Mouse (Mus musculus): ENCODE measurements around the gene Prrt1. TPM values are rescaled to one million over a fixed set of nuclear protein-coding genes. Genes with fewer than 3 reads are reported as not detected.

Prrt1 gene
- polyA plus RNA-seq, 1 experiment = not detected

DNA sequence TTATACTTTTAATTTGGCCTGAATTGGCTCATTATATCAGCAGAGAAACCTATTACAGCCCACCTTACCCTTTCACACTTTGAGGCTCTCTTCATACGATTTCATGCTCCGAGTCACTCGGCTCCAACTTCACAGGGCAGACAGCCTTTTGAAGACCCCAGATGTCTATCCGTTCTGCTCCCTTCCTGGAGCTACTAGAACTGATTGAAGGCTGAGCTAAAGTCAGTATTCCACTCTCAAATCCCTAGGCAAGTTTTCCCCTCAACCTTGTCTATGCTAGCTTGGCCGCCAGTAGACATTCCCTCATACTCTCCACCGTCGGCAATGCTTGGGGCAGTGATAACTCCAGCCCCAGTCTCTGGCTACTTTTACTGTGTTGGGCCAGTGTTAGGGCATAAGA, 40.1 kb upstream of the Prrt1 start:
- Histone ChIP-seq H3K36me3 (replicated peaks; ENCODE audit: low read length) (peaks cover 11% of the 10 kb centered on the region), H3K4me1 (peaks cover 64% of the 10 kb centered on the region), H3K9me3 (no peaks in the 10 kb centered on the region), H3K4me3 (replicated peaks) (peak overlapping the region; percentile 94), H3K27me3 (replicated peaks) (peaks cover 9% of the 10 kb centered on the region)
- TF ChIP-seq GATA1 (IDR thresholded peaks at IDR 0.05; ENCODE audit: borderline replicate concordance, low read length) (no peak), FLI1 (IDR thresholded peaks at IDR 0.05; ENCODE audit: low read length) (no peak)

DNA sequence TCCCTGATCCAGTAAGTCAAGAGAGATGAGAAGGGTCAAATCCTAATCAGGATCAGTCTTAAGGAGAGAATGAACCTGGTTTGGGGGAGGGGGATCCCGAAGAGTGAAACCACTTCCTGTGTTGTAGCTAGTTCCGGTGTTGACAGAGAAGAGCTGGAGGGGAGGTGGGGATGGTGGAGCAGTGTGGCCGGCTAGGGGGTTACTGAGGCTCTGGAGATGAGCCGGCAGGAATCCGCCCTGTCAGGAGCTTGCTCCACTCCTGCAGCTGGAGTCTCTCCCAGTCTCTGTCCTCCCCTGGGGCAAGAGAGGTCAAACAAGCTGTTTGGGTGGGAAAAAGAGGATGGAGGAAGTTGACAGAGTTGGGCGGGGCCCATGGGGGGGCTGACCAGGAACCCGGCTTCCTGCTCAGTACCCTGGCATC, 39.6 kb upstream of the Prrt1 start, which contains the start of gene Gpsm3:
Gene Gpsm3 (plus strand): TSS at position 126 of the 421 bp plus-strand sequence.
- peaks cover 9% of the 10 kb centered on the region for H3K27me3 ChIP-seq (replicated peaks)
- no peaks in the 10 kb centered on the region for H3K9me3 ChIP-seq
- peaks cover 16% of the 10 kb centered on the region for H3K36me3 ChIP-seq (replicated peaks; ENCODE audit: low read length)
- peaks cover 69% of the 10 kb centered on the region for H3K4me1 ChIP-seq
- no peak for TF ChIP-seq GATA1 (IDR thresholded peaks at IDR 0.05; ENCODE audit: borderline replicate concordance, low read length)
- no peak for TF ChIP-seq FLI1 (IDR thresholded peaks at IDR 0.05; ENCODE audit: low read length)
- peak within 1 kb of the TSS; percentile 94 for H3K4me3 ChIP-seq (replicated peaks)

DNA sequence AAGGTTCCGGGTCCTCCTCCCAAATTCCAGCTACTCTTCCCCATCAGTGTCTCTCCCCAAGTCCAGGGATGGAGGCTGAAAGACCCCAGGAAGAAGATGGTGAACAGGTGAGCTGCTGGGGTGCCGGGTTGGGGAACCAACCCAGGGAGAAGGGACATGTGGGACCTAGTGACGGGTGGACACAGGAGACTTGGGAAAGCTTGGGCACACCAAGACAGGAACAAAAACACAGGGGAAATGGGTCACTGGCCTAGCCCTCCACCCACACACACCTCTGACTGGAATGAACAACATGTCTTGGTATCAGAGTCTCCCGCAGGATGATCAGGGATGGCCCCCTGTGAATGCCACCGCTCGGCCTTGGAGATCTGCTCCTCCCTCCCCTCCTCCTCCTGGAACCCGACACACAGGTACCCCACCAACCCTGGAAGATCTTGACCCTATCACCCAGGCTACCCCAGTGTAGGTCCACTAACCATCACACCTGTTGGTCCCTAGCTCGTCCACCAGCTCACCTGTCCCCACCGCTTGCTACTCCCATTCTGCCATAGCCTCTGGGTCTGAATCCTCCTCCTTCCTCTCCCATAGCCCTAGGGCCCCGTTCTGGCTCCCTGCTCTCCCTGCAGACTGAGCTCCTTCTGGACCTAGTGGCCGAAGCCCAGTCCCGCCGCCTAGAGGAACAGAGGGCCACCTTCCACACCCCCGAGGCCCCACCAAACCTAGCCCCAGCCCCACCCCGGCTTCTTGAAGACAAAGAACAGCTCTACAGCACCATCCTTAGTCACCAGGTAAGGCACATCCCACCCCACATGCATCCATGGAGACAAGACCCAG, 39.0 kb upstream of the Prrt1 start:
- Histone ChIP-seq H3K36me3 (replicated peaks; ENCODE audit: low read length) (peaks cover 22% of the 10 kb centered on the region), H3K9me3 (no peaks in the 10 kb centered on the region), H3K4me1 (peaks cover 75% of the 10 kb centered on the region), H3K27me3 (replicated peaks) (peaks cover 9% of the 10 kb centered on the region), H3K4me3 (replicated peaks) (peak overlapping the region; percentile 94)
- TF ChIP-seq FLI1 (IDR thresholded peaks at IDR 0.05; ENCODE audit: low read length) (no peak), GATA1 (IDR thresholded peaks at IDR 0.05; ENCODE audit: borderline replicate concordance, low read length) (no peak)

DNA sequence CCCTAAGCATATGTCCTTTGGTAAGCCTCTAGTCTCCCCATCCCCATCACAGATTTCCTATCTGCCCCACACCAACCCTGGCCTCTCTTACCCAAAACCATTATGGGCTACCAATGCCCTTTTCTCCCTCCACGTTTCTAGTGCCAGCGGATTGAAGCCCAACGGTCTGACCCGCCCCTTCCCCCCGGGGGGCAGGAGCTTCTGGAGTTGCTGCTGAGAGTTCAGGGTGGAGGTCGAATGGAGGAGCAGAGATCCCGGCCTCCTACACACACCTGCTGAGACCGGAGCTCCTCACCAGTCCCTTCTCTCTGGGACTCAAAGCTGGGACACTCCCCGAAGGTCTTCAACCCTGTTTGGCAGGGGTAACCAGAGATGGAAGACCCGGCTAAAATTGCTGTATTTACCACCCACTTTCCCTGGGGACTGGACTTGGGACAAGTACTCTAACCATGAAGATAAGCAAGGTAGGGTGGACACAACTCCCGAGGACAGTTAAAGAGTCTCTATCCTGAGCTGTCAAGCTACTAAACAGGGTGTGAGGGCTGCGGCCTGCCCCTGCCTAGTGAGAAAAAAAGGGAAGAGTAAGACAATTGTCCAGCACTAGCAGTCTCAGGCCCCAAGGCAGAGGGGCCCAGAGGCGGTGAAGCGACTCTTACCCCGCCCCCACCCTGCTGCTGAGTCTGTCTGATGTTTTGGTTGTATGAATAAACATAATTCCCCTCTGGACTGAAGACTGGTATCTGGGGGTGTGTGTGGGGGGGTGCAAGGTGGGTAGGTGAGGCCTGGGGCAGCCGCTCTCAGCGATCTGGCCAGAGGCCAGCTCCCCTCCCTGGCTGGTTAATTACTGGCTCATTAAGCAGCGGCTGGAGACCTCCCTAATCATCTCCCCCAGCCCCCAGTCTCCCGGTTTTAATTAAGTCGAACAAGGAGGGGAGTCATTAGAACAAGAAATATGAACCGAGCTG, 38.0 kb upstream of the Prrt1 start, which contains the start of gene Pbx2:
Gene Pbx2 (plus strand): TSS at position 238 of the 965 bp plus-strand sequence.
- no peak for TF ChIP-seq GATA1 (IDR thresholded peaks at IDR 0.05; ENCODE audit: borderline replicate concordance, low read length)
- TF ChIP-seq FLI1 (IDR thresholded peaks at IDR 0.05; ENCODE audit: low read length) = no peak
- Histone ChIP-seq H3K4me3 (replicated peaks) (peak within 1 kb of the TSS; percentile 94), H3K27me3 (replicated peaks) (peaks cover 2% of the 10 kb centered on the region), H3K4me1 (peaks cover 78% of the 10 kb centered on the region), H3K9me3 (no peaks in the 10 kb centered on the region), H3K36me3 (replicated peaks; ENCODE audit: low read length) (peaks cover 32% of the 10 kb centered on the region)

DNA sequence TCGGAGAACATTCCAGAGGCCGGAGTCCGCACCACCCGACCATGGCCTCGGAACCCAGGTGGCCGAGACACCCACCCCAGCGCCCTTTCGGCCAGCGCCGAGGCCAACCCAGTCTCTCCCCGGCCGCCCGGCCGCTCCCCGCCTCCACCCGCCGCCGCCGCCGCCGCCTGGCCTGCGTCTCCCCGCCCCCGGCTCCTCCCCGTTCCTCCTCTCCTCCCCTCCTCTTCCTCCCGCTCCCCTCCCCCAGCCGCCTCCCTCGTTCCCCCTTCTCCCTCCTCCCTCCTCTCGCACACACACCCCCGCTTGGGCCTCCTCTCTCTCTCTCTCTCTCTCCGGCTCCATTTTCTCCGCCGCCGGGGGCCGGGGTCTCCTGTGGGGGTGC, 37.3 kb upstream of the Prrt1 start:
- H3K4me1 ChIP-seq = peaks cover 72% of the 10 kb centered on the region
- TF ChIP-seq FLI1 (IDR thresholded peaks at IDR 0.05; ENCODE audit: low read length) = no peak
- TF ChIP-seq GATA1 (IDR thresholded peaks at IDR 0.05; ENCODE audit: borderline replicate concordance, low read length) = no peak
- no peaks in the 10 kb centered on the region for H3K9me3 ChIP-seq
- H3K36me3 ChIP-seq (replicated peaks; ENCODE audit: low read length) = peaks cover 38% of the 10 kb centered on the region
- no peaks in the 10 kb centered on the region for H3K27me3 ChIP-seq (replicated peaks)
- H3K4me3 ChIP-seq (replicated peaks) = peak overlapping the region; percentile 94

DNA sequence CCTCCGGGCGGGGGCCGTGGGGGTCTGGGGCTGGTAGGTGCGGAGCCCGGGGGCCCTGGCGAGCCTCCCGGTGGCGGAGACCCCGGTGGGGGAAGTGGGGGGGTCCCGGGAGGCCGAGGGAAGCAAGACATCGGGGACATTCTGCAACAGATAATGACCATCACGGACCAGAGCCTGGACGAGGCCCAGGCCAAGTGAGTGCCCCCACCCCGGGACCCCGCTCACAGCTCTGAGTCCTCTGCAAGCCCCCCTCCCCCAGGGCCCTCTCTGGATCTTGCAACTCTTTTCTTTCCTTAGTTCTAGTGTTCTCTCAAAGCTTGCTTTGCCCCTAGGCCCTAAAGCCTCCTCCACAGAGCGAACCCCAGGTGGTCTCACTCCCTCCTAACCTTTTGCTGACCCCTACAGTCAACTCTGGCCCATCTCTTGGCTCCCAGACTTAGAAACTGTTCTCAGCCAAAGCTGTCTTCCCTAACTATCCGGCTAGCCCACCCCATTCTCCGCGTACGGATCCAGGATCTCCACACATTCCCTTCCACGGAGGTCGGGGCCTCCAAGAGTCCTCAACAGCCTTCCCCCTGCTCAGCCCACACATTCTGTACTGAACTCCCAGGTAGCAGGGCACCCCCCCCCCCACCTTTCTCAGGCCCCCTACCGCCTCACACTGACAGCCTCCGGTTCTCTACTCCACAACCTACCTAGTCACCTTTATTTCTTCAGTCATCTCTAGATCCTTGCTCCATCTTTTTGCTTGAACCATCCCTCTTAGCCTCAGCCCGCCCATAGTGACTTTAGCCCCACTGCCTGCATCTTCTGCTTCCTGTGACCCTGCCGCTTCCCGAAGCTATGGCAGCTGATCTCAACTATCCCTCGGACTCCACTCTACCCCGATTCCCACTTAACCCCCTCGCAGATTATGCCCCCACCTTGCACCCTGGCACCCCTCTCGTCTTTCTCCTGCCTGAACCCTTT, 36.5 kb upstream of the Prrt1 start:
- H3K36me3 ChIP-seq (replicated peaks; ENCODE audit: low read length) = peaks cover 39% of the 10 kb centered on the region
- H3K4me1 ChIP-seq = peaks cover 73% of the 10 kb centered on the region
- TF ChIP-seq GATA1 (IDR thresholded peaks at IDR 0.05; ENCODE audit: borderline replicate concordance, low read length) (no peak), FLI1 (IDR thresholded peaks at IDR 0.05; ENCODE audit: low read length) (no peak)
- H3K27me3 ChIP-seq (replicated peaks) = no peaks in the 10 kb centered on the region
- peak overlapping the region; percentile 94 for H3K4me3 ChIP-seq (replicated peaks)
- H3K9me3 ChIP-seq = no peaks in the 10 kb centered on the region

DNA sequence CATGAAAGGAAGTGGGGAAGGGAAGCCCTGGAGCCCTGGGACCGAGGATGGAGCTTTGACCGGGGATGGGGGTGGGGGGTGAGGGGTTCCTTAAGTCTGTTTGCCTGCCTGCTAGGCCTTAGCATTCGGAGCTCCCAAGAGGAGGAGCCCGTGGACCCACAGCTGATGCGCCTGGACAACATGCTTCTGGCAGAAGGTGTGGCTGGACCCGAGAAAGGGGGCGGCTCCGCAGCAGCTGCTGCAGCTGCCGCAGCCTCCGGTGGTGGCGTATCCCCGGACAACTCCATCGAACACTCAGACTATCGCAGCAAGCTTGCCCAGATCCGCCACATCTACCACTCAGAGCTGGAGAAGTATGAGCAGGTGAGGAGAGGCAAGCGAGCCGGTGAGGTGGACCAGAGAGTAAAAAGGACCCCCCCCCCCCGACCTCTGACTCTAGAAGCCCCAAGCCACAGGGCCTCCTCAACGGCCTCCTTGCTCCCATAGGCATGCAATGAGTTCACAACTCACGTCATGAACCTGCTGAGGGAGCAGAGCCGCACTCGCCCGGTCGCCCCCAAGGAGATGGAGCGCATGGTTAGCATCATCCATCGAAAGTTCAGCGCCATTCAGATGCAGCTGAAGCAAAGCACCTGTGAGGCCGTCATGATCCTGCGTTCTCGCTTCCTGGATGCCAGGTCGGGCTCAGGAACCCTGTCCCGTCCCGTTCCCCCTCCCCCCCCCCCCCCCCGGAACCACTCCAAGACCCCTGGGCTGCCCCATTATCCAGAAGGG, 35.4 kb upstream of the Prrt1 start:
- Histone ChIP-seq H3K4me1 (peaks cover 68% of the 10 kb centered on the region), H3K36me3 (replicated peaks; ENCODE audit: low read length) (peaks cover 42% of the 10 kb centered on the region), H3K4me3 (replicated peaks) (peak overlapping the region; percentile 94), H3K9me3 (no peaks in the 10 kb centered on the region), H3K27me3 (replicated peaks) (no peaks in the 10 kb centered on the region)
- no peak for TF ChIP-seq FLI1 (IDR thresholded peaks at IDR 0.05; ENCODE audit: low read length)
- no peak for TF ChIP-seq GATA1 (IDR thresholded peaks at IDR 0.05; ENCODE audit: borderline replicate concordance, low read length)

DNA sequence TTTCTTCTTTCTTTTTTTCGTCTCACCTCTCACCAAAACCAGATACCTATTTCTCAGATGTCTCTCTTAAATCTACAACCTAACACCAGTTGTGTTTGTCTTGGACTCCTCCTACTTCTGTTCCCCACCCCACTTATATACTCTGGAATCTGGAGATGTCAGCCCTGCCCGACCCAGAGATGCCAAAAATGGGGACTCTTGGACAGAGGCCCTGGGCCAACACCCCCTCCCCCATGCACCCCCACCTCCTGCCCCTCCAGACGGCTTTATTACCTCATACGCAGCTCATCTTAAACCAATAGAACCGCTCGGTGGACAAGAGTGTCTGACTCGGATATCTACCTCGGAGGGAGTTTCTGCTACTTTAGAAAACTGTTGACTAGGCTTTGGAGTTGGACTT, 33.2 kb upstream of the Prrt1 start:
- Histone ChIP-seq H3K36me3 (replicated peaks; ENCODE audit: low read length) (peaks cover 62% of the 10 kb centered on the region), H3K4me1 (peaks cover 62% of the 10 kb centered on the region), H3K9me3 (no peaks in the 10 kb centered on the region), H3K27me3 (replicated peaks) (no peaks in the 10 kb centered on the region), H3K4me3 (replicated peaks) (no peak overlapping the region)
- TF ChIP-seq FLI1 (IDR thresholded peaks at IDR 0.05; ENCODE audit: low read length) = no peak
- TF ChIP-seq GATA1 (IDR thresholded peaks at IDR 0.05; ENCODE audit: borderline replicate concordance, low read length) = no peak
